Mouse (Mus musculus) heart, embryonic 16.5 days (tissue): ENCODE data around the gene Slc24a2. TPM values are rescaled to one million over a fixed set of nuclear protein-coding genes. Genes with fewer than 3 reads are reported as not detected.

Source experiments
- ATAC-seq: fragments of 200-750 bp; cut with Nextera tagmentation; replicated peaks from 2 replicates; pipeline ENCODE4 v1.8.0; 2017; ENCODE audit warnings: moderate number of reproducible peaks; ENCODE audit not compliant: insufficient read depth, low FRiP score; ENCODE audit errors: extremely low read depth
- H3K27ac ChIP-seq: fragments of 300-500 bp; sonication (generic); 2 replicates; pipeline ENCODE4 v1.5.1; 2014; ENCODE audit warnings: mild to moderate bottlenecking, low read length, control low read depth, moderate library complexity
- H3K27me3 ChIP-seq: fragments of 300-500 bp; sonication (generic); 2 replicates; pipeline ENCODE4 v1.6.1; 2014; ENCODE audit warnings: low read length, mixed read lengths; ENCODE audit not compliant: control insufficient read depth, insufficient read depth
- H3K36me3 ChIP-seq: fragments of 300-500 bp; sonication (generic); 2 replicates; pipeline ENCODE4 v1.6.1; 2014; ENCODE audit not compliant: control insufficient read depth, insufficient read depth
- H3K4me1 ChIP-seq: fragments of 300-500 bp; sonication (generic); 2 replicates; pipeline ENCODE4 v1.6.1; 2014; ENCODE audit warnings: low read length, mixed read lengths; ENCODE audit not compliant: control insufficient read depth, insufficient read depth
- H3K4me2 ChIP-seq: fragments of 300-500 bp; sonication (generic); 2 replicates; pipeline ENCODE4 v1.6.1; 2014; ENCODE audit warnings: low read depth, mild to moderate bottlenecking, control low read depth, low read length
- H3K4me3 ChIP-seq: fragments of 300-500 bp; sonication (generic); 2 replicates; pipeline ENCODE4 v1.5.1; 2014; ENCODE audit warnings: mild to moderate bottlenecking, control low read depth, low read length
- H3K9ac ChIP-seq: fragments of 300-500 bp; sonication (generic); 2 replicates; pipeline ENCODE4 v1.6.1; 2014; ENCODE audit warnings: low read length, control low read depth
- H3K9me3 ChIP-seq: fragments of 300-500 bp; sonication (generic); replicated peaks from 2 replicates; pipeline ENCODE4 v1.6.1; 2016; ENCODE audit warnings: low read length; ENCODE audit not compliant: control insufficient read depth
- WGBS: fragments of 180-500 bp; shearing (Covaris S2); extraction: QIAGEN DNeasy Blood & Tissue Kit; methylation state at CpG from one replicate; pipeline ENCODE4 v1.1.7; 2014; 5-methylcytosine and 5-hydroxymethylcytosine counted together
- polyA plus RNA-seq: library from polyadenylated mRNA; unstranded; fragments of >200 nt; fragmentation: Nextera tagmentation; extraction: Ambion mirVana; gene quantifications from 2 replicates; pipeline ENCODE4 v1.2.1, GENCODE M21; 2015

Gene Slc24a2
- polyA plus RNA-seq, 1 experiment from 2014 or later, result 4.6 TPM

- Histone ChIP-seq H3K4me3 (no peak overlapping the region), H3K36me3 (no peaks in the 10 kb centered on the region), H3K27me3 (no peaks in the 10 kb centered on the region), H3K4me2 (no peak overlapping the region), H3K9ac (no peak overlapping the region), H3K27ac (no peak overlapping the region), H3K4me1 (no peaks in the 10 kb centered on the region), H3K9me3 (no peaks in the 10 kb centered on the region)
- ATAC-seq, result no peak
- WGBS, result 82% methylated on average over 9 of the region's 9 CpGs
Measured at GRCm38 (mm10) chr4:87043296-87043695, 187.0 kb downstream of the Slc24a2 start.

- Histone ChIP-seq H3K9ac (no peak overlapping the region), H3K36me3 (no peaks in the 10 kb centered on the region), H3K9me3 (no peaks in the 10 kb centered on the region), H3K4me3 (no peak overlapping the region), H3K4me1 (0 out of 2 replicates have a peak, but pooled peaks cover 3% of the 10 kb centered on the region), H3K4me2 (no peak overlapping the region), H3K27me3 (no peaks in the 10 kb centered on the region), H3K27ac (no peak overlapping the region)
- WGBS, result 68% methylated on average over 7 of the region's 7 CpGs
- no peak for ATAC-seq
Measured at GRCm38 (mm10) chr4:87041412-87041997, 188.8 kb downstream of the Slc24a2 start.

GRCm38 (mm10) chr4:87037592-87037991, 192.7 kb downstream of the Slc24a2 start:
- Histone ChIP-seq H3K36me3 (no peaks in the 10 kb centered on the region), H3K4me2 (no peak overlapping the region), H3K4me1 (0 out of 2 replicates have a peak, but pooled peaks cover 4% of the 10 kb centered on the region), H3K27ac (no peak overlapping the region), H3K9ac (no peak overlapping the region), H3K27me3 (no peaks in the 10 kb centered on the region), H3K9me3 (no peaks in the 10 kb centered on the region), H3K4me3 (no peak overlapping the region)
- ATAC-seq, result 0 out of 2 replicates have a peak, but pooled peaks have one; percentile 41
- WGBS, result 51% methylated on average over 4 of the region's 4 CpGs

- no peaks in the 10 kb centered on the region for H3K9me3 ChIP-seq
- H3K27me3 ChIP-seq, result no peaks in the 10 kb centered on the region
- 0 out of 2 replicates have a peak, but pooled peaks cover 4% of the 10 kb centered on the region for H3K4me1 ChIP-seq
- no peak overlapping the region for H3K27ac ChIP-seq
- no peaks in the 10 kb centered on the region for H3K36me3 ChIP-seq
- ATAC-seq, result no peak
- no peak overlapping the region for H3K4me3 ChIP-seq
- no peak overlapping the region for H3K4me2 ChIP-seq
- 73% methylated on average over 5 of the region's 5 CpGs for WGBS
- no peak overlapping the region for H3K9ac ChIP-seq
Measured at GRCm38 (mm10) chr4:87036507-87036906, 193.8 kb downstream of the Slc24a2 start.

GRCm38 (mm10) chr4:87035701-87036100, 194.6 kb downstream of the Slc24a2 start:
- no peak overlapping the region for H3K27ac ChIP-seq
- no peak overlapping the region for H3K4me3 ChIP-seq
- H3K4me2 ChIP-seq, result no peak overlapping the region
- no peaks in the 10 kb centered on the region for H3K27me3 ChIP-seq
- H3K36me3 ChIP-seq, result no peaks in the 10 kb centered on the region
- H3K9ac ChIP-seq, result no peak overlapping the region
- H3K4me1 ChIP-seq, result 0 out of 2 replicates have a peak, but pooled peaks cover 4% of the 10 kb centered on the region
- WGBS, result 78% methylated on average over 10 of the region's 10 CpGs
- no peak for ATAC-seq
- H3K9me3 ChIP-seq, result no peaks in the 10 kb centered on the region

GRCm38 (mm10) chr4:87032632-87033031, 197.6 kb downstream of the Slc24a2 start:
- no peak for ATAC-seq

GRCm38 (mm10) chr4:87031076-87031475, 199.2 kb downstream of the Slc24a2 start:
- no peak overlapping the region for H3K27ac ChIP-seq
- ATAC-seq, result no peak

More at GRCm38 (mm10) chr4:87032632-87033031, 197.6 kb downstream of the Slc24a2 start:
- H3K9ac ChIP-seq, result no peak overlapping the region
- 0 out of 2 replicates have a peak, but pooled peaks cover 4% of the 10 kb centered on the region for H3K4me1 ChIP-seq
- H3K4me2 ChIP-seq, result no peak overlapping the region
- 86% methylated on average over 8 of the region's 8 CpGs for WGBS
- H3K27me3 ChIP-seq, result no peaks in the 10 kb centered on the region
- H3K9me3 ChIP-seq, result no peaks in the 10 kb centered on the region
- no peaks in the 10 kb centered on the region; the same call in 1 of the 2 replicates for H3K36me3 ChIP-seq
- H3K4me3 ChIP-seq, result no peak overlapping the region
- H3K27ac ChIP-seq, result no peak overlapping the region

GRCm38 (mm10) chr4:87026311-87027151, 203.7 kb downstream of the Slc24a2 start:
- Histone ChIP-seq H3K4me1 (no peaks in the 10 kb centered on the region), H3K36me3 (no peaks in the 10 kb centered on the region; the same call in 1 of the 2 replicates), H3K27ac (no peak overlapping the region), H3K9me3 (no peaks in the 10 kb centered on the region), H3K4me3 (no peak overlapping the region), H3K9ac (no peak overlapping the region), H3K4me2 (no peak overlapping the region), H3K27me3 (no peaks in the 10 kb centered on the region)
- ATAC-seq, result no peak
- WGBS, result 62% methylated on average over 14 of the region's 14 CpGs

More at GRCm38 (mm10) chr4:87031076-87031475, 199.2 kb downstream of the Slc24a2 start:
- Histone ChIP-seq H3K4me3 (no peak overlapping the region), H3K4me1 (no peaks in the 10 kb centered on the region), H3K27me3 (no peaks in the 10 kb centered on the region), H3K9me3 (no peaks in the 10 kb centered on the region), H3K4me2 (no peak overlapping the region), H3K9ac (no peak overlapping the region), H3K36me3 (no peaks in the 10 kb centered on the region; the same call in 1 of the 2 replicates)
- 79% methylated on average over 2 of the region's 2 CpGs for WGBS

GRCm38 (mm10) chr4:87024556-87024955, 205.7 kb downstream of the Slc24a2 start:
- H3K4me2 ChIP-seq, result no peak overlapping the region
- WGBS, result 64% methylated on average over 8 of the region's 8 CpGs
- H3K9ac ChIP-seq, result no peak overlapping the region
- no peaks in the 10 kb centered on the region for H3K4me1 ChIP-seq
- H3K36me3 ChIP-seq, result no peaks in the 10 kb centered on the region; the same call in 1 of the 2 replicates
- H3K27ac ChIP-seq, result no peak overlapping the region
- H3K9me3 ChIP-seq, result no peaks in the 10 kb centered on the region
- ATAC-seq, result no peak
- no peak overlapping the region for H3K4me3 ChIP-seq
- no peaks in the 10 kb centered on the region for H3K27me3 ChIP-seq
